In genomic region chr4:89053606-89054005, GRCm38 (mm10) we compare ENCODE assay signal across 16 mouse cellular contexts.
"Had no signal": no experiment of that assay in that cellular context is flagged by ENCODE, and none has a peak within 500 bp of the region (broad histone marks: within the 10 kb centered on the region; RNA-seq: fewer than 3 reads in every experiment).

No protein-coding gene starts in this region.

- H3K4me3 ChIP-seq: limb, embryonic 15.5 days; liver, embryonic 12.5 days; lung, embryonic 15.5 days; midbrain, embryonic 12.5 days; neural tube, embryonic 15.5 days had no signal

- H3K4me1 ChIP-seq: midbrain, embryonic 12.5 days; neural tube, embryonic 15.5 days had no signal

- H3K9me3 ChIP-seq: limb, embryonic 15.5 days; liver, embryonic 12.5 days; lung, embryonic 15.5 days; midbrain, embryonic 12.5 days; neural tube, embryonic 15.5 days had no signal

- ATAC-seq: liver, embryonic 12.5 days had no signal

- H3K36me3 ChIP-seq: limb, embryonic 15.5 days; liver, embryonic 12.5 days; lung, embryonic 15.5 days; midbrain, embryonic 12.5 days; neural tube, embryonic 15.5 days had no signal

- H3K27me3 ChIP-seq: limb, embryonic 15.5 days; liver, embryonic 12.5 days; lung, embryonic 15.5 days; midbrain, embryonic 12.5 days; neural tube, embryonic 15.5 days had no signal

- H3K27ac ChIP-seq: limb, embryonic 15.5 days; liver, embryonic 12.5 days; lung, embryonic 15.5 days; macrophage; midbrain, embryonic 12.5 days; neural tube, embryonic 15.5 days had no signal

- DNase-seq: kidney, adult 8-10 months; kidney, postnatal 14 days; layer of hippocampus, adult 9-11 months; layer of hippocampus, postnatal 36 days; lung, postnatal 14 days; right cerebral cortex, adult 18-20 months; right cerebral cortex, postnatal 4 days; spleen, adult 18-20 months; thymus, adult 18-20 months; thymus, postnatal 14 days had no signal

- H3K9ac ChIP-seq: limb, embryonic 15.5 days; liver, embryonic 12.5 days; lung, embryonic 15.5 days; midbrain, embryonic 12.5 days; neural tube, embryonic 15.5 days had no signal

- H3K4me2 ChIP-seq: limb, embryonic 15.5 days; liver, embryonic 12.5 days; lung, embryonic 15.5 days; midbrain, embryonic 12.5 days; neural tube, embryonic 15.5 days had no signal
